Comparison of ENCODE assay signal across 26 mouse cellular contexts in the genomic region with DNA sequence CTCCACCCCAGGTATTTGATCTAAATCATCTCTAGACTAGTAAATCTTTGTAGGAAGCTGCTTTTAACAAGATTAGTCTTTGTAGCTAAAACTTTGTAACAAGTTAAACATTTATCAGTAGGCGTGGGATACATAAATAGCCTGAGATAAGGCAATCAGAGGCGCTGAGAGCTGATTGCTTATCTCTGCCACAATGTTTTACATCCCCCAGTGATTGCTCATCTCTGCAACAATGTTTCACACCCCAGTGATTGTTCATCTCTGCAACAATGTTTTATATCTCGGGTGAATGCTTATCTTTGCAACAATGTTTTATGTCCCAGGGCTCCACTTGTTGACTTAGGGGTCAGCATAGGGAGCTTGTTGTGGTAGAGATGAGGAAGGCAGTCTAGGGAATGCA. TPM values are rescaled to one million over a fixed set of nuclear protein-coding genes. Genes with fewer than 3 reads are reported as not detected.
DNase-seq lines count a peak whose midpoint lies in the region; ATAC-seq and TF ChIP-seq lines count a peak whose summit lies in the region.
"Had no signal": no experiment of that assay in that cellular context is flagged by ENCODE, and none has a peak within 500 bp of the region (broad histone marks: within the 10 kb centered on the region; RNA-seq: fewer than 3 reads in every experiment).

No protein-coding gene starts in this region.

- ATAC-seq in intestine, embryonic 16.5 days, result 0 out of 2 replicates have a peak, but pooled peaks have one; percentile 2
- no peak for ATAC-seq in intestine, embryonic 15.5 days
- peak; percentile 42; the same call in 1 of the 2 replicates for ATAC-seq in G1E (ENCODE audit: extremely low read depth, insufficient number of reproducible peaks, low FRiP score, poor library complexity, severe bottlenecking)
- no peak for ATAC-seq in neural tube, embryonic 15.5 days (ENCODE audit: low FRiP score)
- ATAC-seq: forebrain, embryonic 15.5 days; hindbrain, postnatal 0 days had no signal

- 34% methylated on average over 3 of the region's 3 CpGs for WGBS in intestine, embryonic 16.5 days
- WGBS in intestine, embryonic 15.5 days, result 26% methylated on average over 3 of the region's 3 CpGs
- WGBS in neural tube, embryonic 15.5 days, result 67% methylated on average over 3 of the region's 3 CpGs

- no peaks in the 10 kb centered on the region for H3K36me3 ChIP-seq in intestine, embryonic 16.5 days (ENCODE audit: control insufficient read depth, insufficient read depth, low read length)
- no peaks in the 10 kb centered on the region for H3K36me3 ChIP-seq in intestine, embryonic 15.5 days
- H3K36me3 ChIP-seq in G1E (replicated peaks), result no peaks in the 10 kb centered on the region
- H3K36me3 ChIP-seq in neural tube, embryonic 15.5 days, result no peaks in the 10 kb centered on the region
- H3K36me3 ChIP-seq: embryonic facial prominence, embryonic 10.5 days; embryonic facial prominence, embryonic 13.5 days; forebrain, embryonic 12.5 days; forebrain, embryonic 15.5 days; heart, embryonic 13.5 days had no signal

- no peak overlapping the region for H3K4me2 ChIP-seq in intestine, embryonic 16.5 days (ENCODE audit: low read depth, low read length)
- no peak overlapping the region for H3K4me2 ChIP-seq in intestine, embryonic 15.5 days (replicated peaks)
- H3K4me2 ChIP-seq in neural tube, embryonic 15.5 days, result no peak overlapping the region
- H3K4me2 ChIP-seq: embryonic facial prominence, embryonic 13.5 days; forebrain, embryonic 12.5 days; forebrain, embryonic 15.5 days; heart, embryonic 13.5 days; hindbrain, embryonic 14.5 days had no signal

- H3K9ac ChIP-seq in intestine, embryonic 16.5 days (ENCODE audit: low read depth, low read length), result no peak overlapping the region
- H3K9ac ChIP-seq in intestine, embryonic 15.5 days, result no peak overlapping the region
- H3K9ac ChIP-seq in neural tube, embryonic 15.5 days (replicated peaks), result no peak overlapping the region
- H3K9ac ChIP-seq: embryonic facial prominence, embryonic 13.5 days; forebrain, embryonic 12.5 days; forebrain, embryonic 15.5 days; heart, embryonic 13.5 days; hindbrain, embryonic 14.5 days had no signal

- peaks cover 5% of the 10 kb centered on the region; the same call in 1 of the 2 replicates for H3K4me1 ChIP-seq in intestine, embryonic 16.5 days (ENCODE audit: control insufficient read depth, insufficient read depth, low read length)
- H3K4me1 ChIP-seq in intestine, embryonic 15.5 days (replicated peaks), result 0 out of 2 replicates have a peak, but pooled peaks cover 3% of the 10 kb centered on the region
- peaks cover 16% of the 10 kb centered on the region for H3K4me1 ChIP-seq in G1E (ENCODE audit: insufficient read depth, low read depth, low read length)
- peaks cover 10% of the 10 kb centered on the region for H3K4me1 ChIP-seq in neural tube, embryonic 15.5 days

- no peak for TF ChIP-seq CTCF in G1E (IDR thresholded peaks at IDR 0.05; ENCODE audit: low read depth, low read length)

- no peaks in the 10 kb centered on the region for H3K27me3 ChIP-seq in intestine, embryonic 16.5 days (replicated peaks; ENCODE audit: control insufficient read depth, insufficient read depth, low read length)
- H3K27me3 ChIP-seq in intestine, embryonic 15.5 days (replicated peaks), result no peaks in the 10 kb centered on the region
- peaks cover 11% of the 10 kb centered on the region for H3K27me3 ChIP-seq in G1E (ENCODE audit: insufficient read depth, low read length)
- 0 out of 2 replicates have a peak, but pooled peaks cover 3% of the 10 kb centered on the region for H3K27me3 ChIP-seq in neural tube, embryonic 15.5 days (replicated peaks)
- H3K27me3 ChIP-seq: forebrain, embryonic 15.5 days had no signal

- no peak overlapping the region for H3K27ac ChIP-seq in intestine, embryonic 16.5 days (ENCODE audit: low read length)
- H3K27ac ChIP-seq in intestine, embryonic 15.5 days, result no peak overlapping the region
- H3K27ac ChIP-seq in neural tube, embryonic 15.5 days (replicated peaks), result no peak overlapping the region
- H3K27ac ChIP-seq: embryonic facial prominence, embryonic 10.5 days; embryonic facial prominence, embryonic 13.5 days; forebrain, embryonic 12.5 days; forebrain, embryonic 15.5 days; heart, embryonic 13.5 days; hindbrain, embryonic 14.5 days; hindbrain, postnatal 0 days had no signal

- no peak overlapping the region for H3K4me3 ChIP-seq in intestine, embryonic 16.5 days (ENCODE audit: low read length)
- H3K4me3 ChIP-seq in intestine, embryonic 15.5 days (replicated peaks), result no peak overlapping the region
- no peak overlapping the region for H3K4me3 ChIP-seq in G1E (ENCODE audit: low read depth, low read length)
- H3K4me3 ChIP-seq in neural tube, embryonic 15.5 days (replicated peaks), result no peak overlapping the region
- H3K4me3 ChIP-seq: embryonic facial prominence, embryonic 10.5 days; embryonic facial prominence, embryonic 13.5 days; erythroblast, embryonic 14.5 days; forebrain, embryonic 12.5 days; forebrain, embryonic 15.5 days; heart, embryonic 13.5 days had no signal

- peak; percentile 42 for DNase-seq in 416B (ENCODE audit: low read depth)
- no peak for DNase-seq in G1E (ENCODE audit: low spot score)
- peak; percentile 27 for DNase-seq in yolk sac, embryonic 10.5 days (ENCODE audit: low spot score)
- DNase-seq in natural killer cell, adult 2 months (ENCODE audit: low spot score in 2 of 2), result no peak
- DNase-seq: adrenal gland, adult 2 months; adrenal gland, postnatal 25 days; cerebellum, adult 11-12 months; cerebellum, adult 8-10 months; cerebellum, postnatal 10 days; cerebellum, postnatal 36 days; embryo, embryonic 11 days; gastrocnemius, postnatal 25 days; heart, adult 18-20 months; heart, postnatal 14 days; heart, postnatal 4 days had no signal

- no peaks in the 10 kb centered on the region for H3K9me3 ChIP-seq in intestine, embryonic 16.5 days (ENCODE audit: control insufficient read depth, low read length)
- no peaks in the 10 kb centered on the region for H3K9me3 ChIP-seq in intestine, embryonic 15.5 days
- peaks cover 9% of the 10 kb centered on the region for H3K9me3 ChIP-seq in G1E (replicated peaks)
- no peaks in the 10 kb centered on the region for H3K9me3 ChIP-seq in neural tube, embryonic 15.5 days (replicated peaks)
- H3K9me3 ChIP-seq: embryonic facial prominence, embryonic 10.5 days; embryonic facial prominence, embryonic 13.5 days; forebrain, embryonic 12.5 days; forebrain, embryonic 15.5 days; heart, embryonic 13.5 days had no signal

RNA-seq across cellular contexts. Expression of gene Tarbp1, which starts 3.8 kb away (rescaled TPM):
- 1.6 and 1.9 TPM in 2 replicates for polyA plus RNA-seq in intestine, embryonic 16.5 days (2015; fragmentation: Nextera tagmentation; extraction: Ambion mirVana)
- 3.0 and 3.1 TPM in 2 replicates for polyA plus RNA-seq in intestine, embryonic 15.5 days (2015; fragmentation: Nextera tagmentation; extraction: Ambion mirVana)
- total RNA-seq in G1E (2014; fragmentation: Nextera tagmentation) (1.7 and 2.6 TPM in 2 replicates), G1E (2017) (1.8 and 2.0 TPM in 2 replicates)
- 0.84 and 1.4 TPM in 2 replicates for polyA plus RNA-seq in G1E (2012)
- 1.6 and 2.0 TPM in 2 replicates for polyA plus RNA-seq in neural tube, embryonic 15.5 days (2015; fragmentation: Nextera tagmentation; extraction: Ambion mirVana)

RNA-seq across cellular contexts. Expression of gene Coa6, which starts 56.4 kb away (rescaled TPM):
- 65.7 and 66.6 TPM in 2 replicates for polyA plus RNA-seq in intestine, embryonic 16.5 days (2015; fragmentation: Nextera tagmentation; extraction: Ambion mirVana)
- polyA plus RNA-seq in intestine, embryonic 15.5 days (2015; fragmentation: Nextera tagmentation; extraction: Ambion mirVana), result 68.2 and 70.9 TPM in 2 replicates
- total RNA-seq in G1E (2014; fragmentation: Nextera tagmentation) (11.1 and 21.3 TPM in 2 replicates), G1E (2017) (44.1 and 52.8 TPM in 2 replicates)
- polyA plus RNA-seq in G1E (2012), result 81.2 and 89.2 TPM in 2 replicates
- polyA plus RNA-seq in neural tube, embryonic 15.5 days (2015; fragmentation: Nextera tagmentation; extraction: Ambion mirVana), result 46.8 and 51.9 TPM in 2 replicates

Comparison
In these comparisons a context has a peak if more than half of its experiments do, and no peak if none do; other contexts are left out.
1. ATAC-seq: peak in intestine, embryonic 16.5 days (single experiment) and G1E (single experiment); none in intestine, embryonic 15.5 days (single experiment) and neural tube, embryonic 15.5 days (single experiment).
2. DNase-seq: peak in 416B (single experiment) and yolk sac, embryonic 10.5 days (single experiment); none in G1E (single experiment) and natural killer cell, adult 2 months (0 of 2).